Mouse (Mus musculus) adrenal gland, postnatal 14 days (tissue): ENCODE results near the gene Degs1. TPM values are rescaled to one million over a fixed set of nuclear protein-coding genes. Genes with fewer than 3 reads are reported as not detected.

Experiments
- total RNA-seq: library from RNA; stranded (reverse); gene quantifications from 2 replicates; pipeline ENCODE4 v1.2.3, GENCODE M21; 2021

Gene Degs1
- total RNA-seq, 1 experiment from 2014 or later: 78.1 TPM

Other genes starting within 250 kb of the Degs1 start
- gene Srp9, start 158.1 kb downstream of the Degs1 start, total RNA-seq: 48.0 and 56.0 TPM in 2 replicates
- not detected in 2 replicates for gene Vmn1r1, start 118.3 kb downstream of the Degs1 start, total RNA-seq
- gene Fbxo28, start 58.8 kb upstream of the Degs1 start, total RNA-seq: 33.2 and 35.1 TPM in 2 replicates
- gene Trp53bp2, start 126.4 kb upstream of the Degs1 start, total RNA-seq: 23.0 and 23.6 TPM in 2 replicates
- gene Capn2, start 234.8 kb upstream of the Degs1 start, total RNA-seq: 72.2 and 78.0 TPM in 2 replicates